Mouse (Mus musculus) kidney, embryonic 15.5 days (tissue): ENCODE data around the gene Sesn2. TPM values are rescaled to one million over a fixed set of nuclear protein-coding genes. Genes with fewer than 3 reads are reported as not detected.

Experiments used
- polyA plus RNA-seq: library from polyadenylated mRNA; unstranded; fragments of >200 nt; fragmentation: Nextera tagmentation; extraction: Ambion mirVana; gene quantifications from 2 replicates; pipeline ENCODE4 v1.2.1, GENCODE M21; 2015

Sesn2 gene
- polyA plus RNA-seq, 1 experiment from 2014 or later: 19.4 TPM

Other genes with a start within 250 kb of the Sesn2 start
- gene Gmeb1, start 248.9 kb downstream of the Sesn2 start, polyA plus RNA-seq: 40.0 and 40.1 TPM in 2 replicates
- 47.7 and 48.3 TPM in 2 replicates for gene Taf12, start 236.1 kb downstream of the Sesn2 start, polyA plus RNA-seq
- 3.3 and 3.5 TPM in 2 replicates for gene Rab42, start 207.1 kb downstream of the Sesn2 start, polyA plus RNA-seq
- 73.6 and 80.5 TPM in 2 replicates for gene Trnau1ap, start 181.0 kb downstream of the Sesn2 start, polyA plus RNA-seq
- 88.9 and 92.7 TPM in 2 replicates for gene Rcc1, start 156.9 kb downstream of the Sesn2 start, polyA plus RNA-seq
- 25.6 and 27.3 TPM in 2 replicates for gene Phactr4, start 88.0 kb downstream of the Sesn2 start, polyA plus RNA-seq
- 25.2 and 25.6 TPM in 2 replicates for gene Med18, start 46.6 kb downstream of the Sesn2 start, polyA plus RNA-seq
- gene Atpif1, start 23.2 kb upstream of the Sesn2 start, polyA plus RNA-seq: 1,106 and 1,152 TPM in 2 replicates
- 166 and 167 TPM in 2 replicates for gene Dnajc8, start 25.0 kb upstream of the Sesn2 start, polyA plus RNA-seq
- 0.62 and 1.1 TPM in 2 replicates for gene Ptafr, start 53.6 kb upstream of the Sesn2 start, polyA plus RNA-seq
- gene Eya3, start 128.5 kb upstream of the Sesn2 start, polyA plus RNA-seq: 26.2 and 33.4 TPM in 2 replicates
- 4.4 and 7.5 TPM in 2 replicates for gene Xkr8, start 222.0 kb upstream of the Sesn2 start, polyA plus RNA-seq
- gene Smpdl3b, start 246.8 kb upstream of the Sesn2 start, polyA plus RNA-seq: 10.0 and 11.9 TPM in 2 replicates